ENCODE assay signal across 12 mouse cellular contexts in genomic region chr12:109950632-109951031, GRCm38 (mm10).
DNase-seq lines count a peak whose midpoint lies in the region; ATAC-seq and TF ChIP-seq lines count a peak whose summit lies in the region.
"Had no signal": no experiment of that assay in that cellular context is flagged by ENCODE, and none has a peak within 500 bp of the region (broad histone marks: within the 10 kb centered on the region; RNA-seq: fewer than 3 reads in every experiment).

No protein-coding gene starts in this region.

- ATAC-seq in kidney, postnatal 0 days (replicated peaks; ENCODE audit: low FRiP score, low read depth), result 0 out of 2 replicates have a peak, but pooled peaks have one; percentile 34
- peak; percentile 24; the same call in 1 of the 2 replicates for ATAC-seq in limb, embryonic 11.5 days (ENCODE audit: insufficient number of reproducible peaks, low FRiP score, low TSS enrichment, low read depth)

- peak; percentile 7 for DNase-seq in kidney, postnatal 0 days (ENCODE audit: low spot score)
- DNase-seq in kidney, postnatal 14 days, result no peak
- peak; percentile 34 for DNase-seq in limb, embryonic 11.5 days (ENCODE audit: low spot score)
- no peak for DNase-seq in thymus, postnatal 14 days
- DNase-seq in spleen, postnatal 14 days (ENCODE audit: low spot score in 2 of 2), result no peak

- TF ChIP-seq CTCF in kidney, postnatal 0 days (IDR thresholded peaks at IDR 0.05; ENCODE audit: low read depth), result peak; percentile 41; the same call in 1 of the 2 replicates
- TF ChIP-seq CTCF in E14TG2a.4 (conservative IDR thresholded peaks at IDR 0.05; ENCODE audit: low read length) (peak; percentile 69), ES-Bruce4 (IDR thresholded peaks at IDR 0.05; ENCODE audit: low read depth, low read length) (peak; percentile 57)

- H3K4me1 ChIP-seq in kidney, postnatal 0 days (replicated peaks; ENCODE audit: insufficient read depth, low read length), result no peaks in the 10 kb centered on the region
- peaks cover 64% of the 10 kb centered on the region for H3K4me1 ChIP-seq in E14TG2a.4 (replicated peaks; ENCODE audit: low read depth, low read length)
- peaks cover 16% of the 10 kb centered on the region for H3K4me1 ChIP-seq in ES-Bruce4 (ENCODE audit: control insufficient read depth, insufficient read depth, low read length)
- H3K4me1 ChIP-seq in limb, embryonic 11.5 days (ENCODE audit: control insufficient read depth, insufficient read depth, low read length), result peaks cover 27% of the 10 kb centered on the region

- TF ChIP-seq EP300 in ES-Bruce4 (IDR thresholded peaks at IDR 0.05; ENCODE audit: insufficient read depth, low read depth, low read length), result peak; percentile 72; the same call in 1 of the 2 replicates

- H3K27ac ChIP-seq in kidney, postnatal 0 days, result no peak overlapping the region
- H3K27ac ChIP-seq in ES-Bruce4 (ENCODE audit: insufficient read depth, low read length), result peak overlapping the region; percentile 3; the same call in 1 of the 2 replicates
- no peak overlapping the region for H3K27ac ChIP-seq in limb, embryonic 11.5 days (replicated peaks; ENCODE audit: low read depth, low read length)
- H3K27ac ChIP-seq: hindbrain, embryonic 14.5 days; liver, embryonic 15.5 days; neural tube, embryonic 12.5 days had no signal

- H3K27me3 ChIP-seq in kidney, postnatal 0 days (ENCODE audit: insufficient read depth, low read length), result no peaks in the 10 kb centered on the region
- H3K27me3 ChIP-seq in E14TG2a.4 (ENCODE audit: insufficient read depth, low read length) (no peaks in the 10 kb centered on the region; the same call in 1 of the 2 replicates), ES-Bruce4 (ENCODE audit: control insufficient read depth, insufficient read depth, low read length, poor library complexity, severe bottlenecking) (no peaks in the 10 kb centered on the region)
- no peaks in the 10 kb centered on the region; the same call in 1 of the 2 replicates for H3K27me3 ChIP-seq in limb, embryonic 11.5 days (ENCODE audit: control insufficient read depth, insufficient read depth, low read length)
- H3K27me3 ChIP-seq: liver, embryonic 15.5 days; neural tube, embryonic 12.5 days had no signal

- no peaks in the 10 kb centered on the region for H3K36me3 ChIP-seq in kidney, postnatal 0 days (ENCODE audit: insufficient read depth, low read length)
- no peaks in the 10 kb centered on the region for H3K36me3 ChIP-seq in E14TG2a.4 (ENCODE audit: insufficient read depth, low read length)
- H3K36me3 ChIP-seq in ES-Bruce4 (ENCODE audit: control insufficient read depth, insufficient read depth, low read length, poor library complexity, severe bottlenecking), result no peaks in the 10 kb centered on the region
- no peaks in the 10 kb centered on the region for H3K36me3 ChIP-seq in limb, embryonic 11.5 days (ENCODE audit: control insufficient read depth, insufficient read depth, low read length)
- H3K36me3 ChIP-seq: heart, embryonic 12.5 days; liver, embryonic 15.5 days; neural tube, embryonic 12.5 days had no signal

- no peak for TF ChIP-seq POLR2A in ES-Bruce4 (IDR thresholded peaks at IDR 0.05; ENCODE audit: insufficient read depth, low read length)

- H3K9ac ChIP-seq in kidney, postnatal 0 days (ENCODE audit: low read depth, low read length), result no peak overlapping the region
- peak overlapping the region; percentile 59 for H3K9ac ChIP-seq in ES-Bruce4 (ENCODE audit: low read depth, poor library complexity, severe bottlenecking)
- H3K9ac ChIP-seq in limb, embryonic 11.5 days (ENCODE audit: low read length), result no peak overlapping the region
- H3K9ac ChIP-seq: heart, embryonic 12.5 days; hindbrain, embryonic 14.5 days; liver, embryonic 15.5 days; neural tube, embryonic 12.5 days had no signal

- H3K4me3 ChIP-seq in kidney, postnatal 0 days (replicated peaks; ENCODE audit: low read depth, low read length), result no peak overlapping the region
- H3K4me3 ChIP-seq in E14TG2a.4 (replicated peaks; ENCODE audit: low read length) (peak overlapping the region; percentile 79), ES-Bruce4 (ENCODE audit: low read depth, low read length) (no peak overlapping the region)
- H3K4me3 ChIP-seq in limb, embryonic 11.5 days (ENCODE audit: low read depth, low read length), result no peak overlapping the region
- H3K4me3 ChIP-seq: erythroblast, embryonic 14.5 days; heart, embryonic 12.5 days; liver, embryonic 15.5 days; neural tube, embryonic 12.5 days had no signal

- H3K4me2 ChIP-seq in kidney, postnatal 0 days (ENCODE audit: low read length), result no peak overlapping the region
- no peak overlapping the region for H3K4me2 ChIP-seq in limb, embryonic 11.5 days (ENCODE audit: low read depth, severe bottlenecking)
- H3K4me2 ChIP-seq: heart, embryonic 12.5 days; hindbrain, embryonic 14.5 days; liver, embryonic 15.5 days; neural tube, embryonic 12.5 days had no signal

- WGBS in kidney, postnatal 0 days, result 48% methylated on average over 6 of the region's 6 CpGs
- WGBS in limb, embryonic 11.5 days, result 33% methylated on average over 6 of the region's 6 CpGs

- H3K9me3 ChIP-seq in kidney, postnatal 0 days (replicated peaks; ENCODE audit: low read length), result no peaks in the 10 kb centered on the region
- no peaks in the 10 kb centered on the region for H3K9me3 ChIP-seq in E14TG2a.4 (ENCODE audit: low read length)
- H3K9me3 ChIP-seq in ES-Bruce4 (replicated peaks; ENCODE audit: control insufficient read depth, insufficient read depth, low read length, poor library complexity, severe bottlenecking), result no peaks in the 10 kb centered on the region
- H3K9me3 ChIP-seq in limb, embryonic 11.5 days (ENCODE audit: control insufficient read depth, low read length), result no peaks in the 10 kb centered on the region
- H3K9me3 ChIP-seq: heart, embryonic 12.5 days; liver, embryonic 15.5 days; neural tube, embryonic 12.5 days had no signal

Comparison
In these comparisons a context has a peak if more than half of its experiments do, and no peak if none do; other contexts are left out.
1. DNase-seq: peak in kidney, postnatal 0 days (single experiment) and limb, embryonic 11.5 days (single experiment); none in kidney, postnatal 14 days (single experiment), thymus, postnatal 14 days (single experiment) and spleen, postnatal 14 days (0 of 2).
2. Peak in every context shown above with its lines, with median percentiles within 50 percentile points of each other: CTCF ChIP-seq.